ENCODE assay signal across 21 mouse cellular contexts in genomic region chr9:77175870-77176269, GRCm38 (mm10).
DNase-seq lines count a peak whose midpoint lies in the region; ATAC-seq and TF ChIP-seq lines count a peak whose summit lies in the region.
"Had no signal": no experiment of that assay in that cellular context is flagged by ENCODE, and none has a peak within 500 bp of the region (broad histone marks: within the 10 kb centered on the region; RNA-seq: fewer than 3 reads in every experiment).

No protein-coding gene starts in this region.

- no peaks in the 10 kb centered on the region for H3K9me3 ChIP-seq in hindbrain, embryonic 12.5 days (replicated peaks)
- no peaks in the 10 kb centered on the region for H3K9me3 ChIP-seq in hindbrain, embryonic 10.5 days
- no peaks in the 10 kb centered on the region for H3K9me3 ChIP-seq in midbrain, embryonic 13.5 days
- no peaks in the 10 kb centered on the region for H3K9me3 ChIP-seq in midbrain, embryonic 10.5 days (replicated peaks)
- no peaks in the 10 kb centered on the region for H3K9me3 ChIP-seq in midbrain, postnatal 0 days (ENCODE audit: low read length)
- H3K9me3 ChIP-seq: embryonic facial prominence, embryonic 15.5 days; G1E; heart, embryonic 10.5 days had no signal

- no peak for DNase-seq in hindbrain, embryonic 10.5 days (ENCODE audit: low spot score)
- DNase-seq in midbrain, embryonic 10.5 days (ENCODE audit: low spot score), result no peak
- DNase-seq in brain, embryonic 14.5 days (ENCODE audit: low read depth), result peak; percentile 57
- peak; percentile 15 for DNase-seq in midbrain, postnatal 0 days (ENCODE audit: low spot score)
- no peak for DNase-seq in adrenal gland, postnatal 25 days
- DNase-seq: adrenal gland, adult 8-10 months; cerebellum, adult 18-20 months; cerebellum, adult 9-11 months; cerebellum, postnatal 36 days; gastrocnemius, adult 2 months; heart, adult 18-20 months; heart, postnatal 10 days; heart, postnatal 4 days; kidney, adult 11 months had no signal

- no peaks in the 10 kb centered on the region for H3K36me3 ChIP-seq in hindbrain, embryonic 12.5 days
- H3K36me3 ChIP-seq in hindbrain, embryonic 10.5 days, result no peaks in the 10 kb centered on the region
- no peaks in the 10 kb centered on the region for H3K36me3 ChIP-seq in midbrain, embryonic 13.5 days
- no peaks in the 10 kb centered on the region for H3K36me3 ChIP-seq in midbrain, embryonic 10.5 days
- H3K36me3 ChIP-seq in midbrain, postnatal 0 days (ENCODE audit: insufficient read depth, low read length), result no peaks in the 10 kb centered on the region
- H3K36me3 ChIP-seq: embryonic facial prominence, embryonic 15.5 days; G1E had no signal

- no peak overlapping the region for H3K4me3 ChIP-seq in hindbrain, embryonic 12.5 days
- no peak overlapping the region for H3K4me3 ChIP-seq in hindbrain, embryonic 10.5 days
- no peak overlapping the region for H3K4me3 ChIP-seq in midbrain, embryonic 13.5 days (replicated peaks)
- no peak overlapping the region for H3K4me3 ChIP-seq in midbrain, embryonic 10.5 days
- H3K4me3 ChIP-seq in midbrain, postnatal 0 days (ENCODE audit: low read depth, low read length), result no peak overlapping the region
- H3K4me3 ChIP-seq: embryonic facial prominence, embryonic 15.5 days; erythroblast, embryonic 14.5 days; gastrocnemius, adult 2 months; heart, embryonic 10.5 days had no signal

- no peak overlapping the region for H3K4me2 ChIP-seq in hindbrain, embryonic 12.5 days (replicated peaks)
- no peak overlapping the region for H3K4me2 ChIP-seq in midbrain, embryonic 13.5 days (replicated peaks)
- H3K4me2 ChIP-seq in midbrain, postnatal 0 days (ENCODE audit: low read depth, low read length, poor library complexity, severe bottlenecking), result no peak overlapping the region
- H3K4me2 ChIP-seq: embryonic facial prominence, embryonic 15.5 days had no signal

- H3K27ac ChIP-seq in hindbrain, embryonic 12.5 days, result no peak overlapping the region
- H3K27ac ChIP-seq in hindbrain, embryonic 10.5 days, result no peak overlapping the region
- no peak overlapping the region; the same call in 1 of the 2 replicates for H3K27ac ChIP-seq in midbrain, embryonic 13.5 days
- no peak overlapping the region for H3K27ac ChIP-seq in midbrain, embryonic 10.5 days (replicated peaks)
- H3K27ac ChIP-seq in midbrain, postnatal 0 days (ENCODE audit: low read depth, low read length), result peak overlapping the region; percentile 12; the same call in 1 of the 2 replicates
- H3K27ac ChIP-seq: embryonic facial prominence, embryonic 15.5 days; gastrocnemius, adult 2 months; heart, embryonic 10.5 days had no signal

- 0 out of 2 replicates have a peak, but pooled peaks have one; percentile 22 for ATAC-seq in hindbrain, embryonic 12.5 days (ENCODE audit: low FRiP score)
- peak; percentile 58 for ATAC-seq in midbrain, embryonic 13.5 days
- ATAC-seq in midbrain, postnatal 0 days (ENCODE audit: low FRiP score), result 0 out of 2 replicates have a peak, but pooled peaks have one; percentile 65
- no peak for ATAC-seq in megakaryocyte-erythroid progenitor cell, adult 5-6 weeks (replicated peaks; ENCODE audit: low FRiP score, low TSS enrichment, poor library complexity, severe bottlenecking)

- TF ChIP-seq CTCF in brain, embryonic 14.5 days (IDR thresholded peaks at IDR 0.05; ENCODE audit: borderline replicate concordance, extremely low read depth, insufficient read depth, insufficient read length), result no peak
- no peak for TF ChIP-seq CTCF in midbrain, postnatal 0 days (IDR thresholded peaks at IDR 0.05)

- no peak overlapping the region for H3K9ac ChIP-seq in hindbrain, embryonic 12.5 days
- no peak overlapping the region for H3K9ac ChIP-seq in midbrain, embryonic 13.5 days (replicated peaks)
- no peak overlapping the region for H3K9ac ChIP-seq in midbrain, postnatal 0 days (replicated peaks; ENCODE audit: low read length, poor library complexity, severe bottlenecking)
- H3K9ac ChIP-seq: embryonic facial prominence, embryonic 15.5 days had no signal

- no peaks in the 10 kb centered on the region for H3K27me3 ChIP-seq in hindbrain, embryonic 12.5 days
- H3K27me3 ChIP-seq in hindbrain, embryonic 10.5 days (ENCODE audit: insufficient read depth, poor library complexity, severe bottlenecking), result no peaks in the 10 kb centered on the region
- H3K27me3 ChIP-seq in midbrain, embryonic 13.5 days, result no peaks in the 10 kb centered on the region
- no peaks in the 10 kb centered on the region for H3K27me3 ChIP-seq in midbrain, embryonic 10.5 days (ENCODE audit: low read depth, poor library complexity, severe bottlenecking)
- H3K27me3 ChIP-seq in midbrain, postnatal 0 days (ENCODE audit: insufficient read depth, low read length), result no peaks in the 10 kb centered on the region
- H3K27me3 ChIP-seq: embryonic facial prominence, embryonic 15.5 days had no signal

- no peak for TF ChIP-seq POLR2A in brain, embryonic 14.5 days (IDR thresholded peaks at IDR 0.05; ENCODE audit: borderline replicate concordance, extremely low read depth, insufficient read depth, insufficient read length, poor library complexity, severe bottlenecking)

- H3K4me1 ChIP-seq in hindbrain, embryonic 12.5 days, result no peaks in the 10 kb centered on the region
- H3K4me1 ChIP-seq in hindbrain, embryonic 10.5 days (replicated peaks), result no peaks in the 10 kb centered on the region
- H3K4me1 ChIP-seq in midbrain, embryonic 13.5 days (replicated peaks), result peaks cover 3% of the 10 kb centered on the region; the same call in 1 of the 2 replicates
- peaks cover 9% of the 10 kb centered on the region for H3K4me1 ChIP-seq in midbrain, embryonic 10.5 days
- peaks cover 5% of the 10 kb centered on the region; the same call in 1 of the 2 replicates for H3K4me1 ChIP-seq in midbrain, postnatal 0 days (ENCODE audit: insufficient read depth, low read length)
- H3K4me1 ChIP-seq: embryonic facial prominence, embryonic 15.5 days; heart, embryonic 10.5 days had no signal

- WGBS in hindbrain, embryonic 12.5 days, result 81% methylated on average over 3 of the region's 3 CpGs
- WGBS in hindbrain, embryonic 10.5 days, result 82% methylated on average over 3 of the region's 3 CpGs
- 64% methylated on average over 3 of the region's 3 CpGs for WGBS in midbrain, embryonic 13.5 days
- WGBS in midbrain, embryonic 10.5 days, result 85% methylated on average over 3 of the region's 3 CpGs
- WGBS in midbrain, postnatal 0 days, result 59% methylated on average over 3 of the region's 3 CpGs

Comparison
In these comparisons a context has a peak if more than half of its experiments do, and no peak if none do; other contexts are left out.
1. DNase-seq: peak in brain, embryonic 14.5 days (single experiment) and midbrain, postnatal 0 days (single experiment); none in hindbrain, embryonic 10.5 days (single experiment), midbrain, embryonic 10.5 days (single experiment) and adrenal gland, postnatal 25 days (single experiment).